Mouse (Mus musculus) forebrain, embryonic 10.5 days (tissue): ENCODE measurements around the gene Ran. TPM values are rescaled to one million over a fixed set of nuclear protein-coding genes. Genes with fewer than 3 reads are reported as not detected.

Experiments used
- DNase-seq: peaks from one replicate; pipeline ENCODE4 v3.0.0-alpha.2; 2017; ENCODE audit warnings: low spot score; ENCODE audit errors: extremely low spot score
- H3K27ac ChIP-seq: fragments of 300-500 bp; sonication (generic); 2 replicates; pipeline ENCODE4 v1.5.1; 2016; ENCODE audit warnings: mild to moderate bottlenecking
- H3K27me3 ChIP-seq: fragments of 300-500 bp; sonication (generic); 2 replicates; pipeline ENCODE4 v1.6.1; 2016; ENCODE audit warnings: mild to moderate bottlenecking; ENCODE audit not compliant: poor library complexity, severe bottlenecking
- H3K36me3 ChIP-seq: fragments of 300-500 bp; sonication (generic); replicated peaks from 2 replicates; pipeline ENCODE4 v1.6.1; 2016; ENCODE audit warnings: mild to moderate bottlenecking, moderate library complexity
- H3K4me1 ChIP-seq: fragments of 300-500 bp; sonication (generic); 2 replicates; pipeline ENCODE4 v1.6.1; 2016
- H3K4me3 ChIP-seq: fragments of 300-500 bp; sonication (generic); 2 replicates; pipeline ENCODE4 v1.5.1; 2016; ENCODE audit warnings: mild to moderate bottlenecking, moderate library complexity
- H3K9me3 ChIP-seq: fragments of 300-500 bp; sonication (generic); 2 replicates; pipeline ENCODE4 v1.6.1; 2016; ENCODE audit warnings: mild to moderate bottlenecking, moderate library complexity
- WGBS: fragments of 180-500 bp; shearing (Covaris S2); methylation state at CpG from one replicate; pipeline ENCODE4 v1.1.7; 2016; 5-methylcytosine and 5-hydroxymethylcytosine counted together
- polyA plus RNA-seq: library from polyadenylated mRNA; unstranded; fragments of >200 nt; fragmentation: Nextera tagmentation; extraction: Ambion mirVana; gene quantifications from 2 replicates; pipeline ENCODE4 v1.2.1, GENCODE M21; 2016

Gene Ran
- polyA plus RNA-seq, 1 experiment from 2014 or later = 1,091 TPM

GRCm38 (mm10) chr5:129020300-129020668 lies 415 bp downstream of the Ran start:
- peak overlapping the region; percentile 94 for H3K4me3 ChIP-seq
- peaks cover 45% of the 10 kb centered on the region for H3K36me3 ChIP-seq
- H3K27ac ChIP-seq = peak overlapping the region; percentile 100
- no peak for DNase-seq
- H3K27me3 ChIP-seq = no peaks in the 10 kb centered on the region
- H3K4me1 ChIP-seq = peaks cover 24% of the 10 kb centered on the region
- WGBS = under 1% methylated on average over 43 of the region's 56 CpGs
- no peaks in the 10 kb centered on the region for H3K9me3 ChIP-seq

- Histone ChIP-seq H3K36me3 (peaks cover 50% of the 10 kb centered on the region), H3K9me3 (no peaks in the 10 kb centered on the region), H3K4me1 (peaks cover 24% of the 10 kb centered on the region), H3K4me3 (peak overlapping the region; percentile 94), H3K27me3 (no peaks in the 10 kb centered on the region), H3K27ac (peak overlapping the region; percentile 100)
- DNase-seq = peak; percentile 52
- WGBS = under 1% methylated on average over 28 of the region's 28 CpGs
Observed at GRCm38 (mm10) chr5:129020731-129021130, 862 bp downstream of the Ran start.

GRCm38 (mm10) chr5:129025048-129025447 lies 5.2 kb downstream of the Ran start:
- WGBS = 42% methylated on average over 2 of the region's 2 CpGs
- peaks cover 70% of the 10 kb centered on the region for H3K36me3 ChIP-seq

DNA sequence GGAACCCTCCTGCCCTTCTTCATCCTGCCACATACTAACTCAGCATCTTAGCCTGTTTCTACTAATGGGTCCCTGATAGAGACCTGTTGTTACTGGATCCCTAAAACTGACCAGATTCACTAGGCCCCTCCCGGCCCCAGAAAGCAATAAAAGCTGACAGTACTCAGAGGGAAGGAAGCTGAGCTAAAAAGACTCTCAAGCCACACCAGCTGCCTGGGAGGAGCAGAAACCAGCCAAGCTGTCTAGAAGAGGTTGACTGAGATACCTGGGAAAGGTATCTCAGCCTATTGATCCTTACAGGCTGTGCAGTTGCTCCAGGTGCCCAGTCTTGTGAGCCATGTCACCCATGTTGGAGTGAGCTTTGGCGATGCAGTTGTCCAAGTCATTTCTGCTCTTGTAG lies 5.9 kb downstream of the Ran start:
- Histone ChIP-seq H3K9me3 (no peaks in the 10 kb centered on the region), H3K4me1 (peaks cover 12% of the 10 kb centered on the region), H3K4me3 (no peak overlapping the region), H3K27ac (no peak overlapping the region), H3K36me3 (peaks cover 67% of the 10 kb centered on the region), H3K27me3 (no peaks in the 10 kb centered on the region)
- DNase-seq = no peak
- 90% methylated on average over 2 of the region's 2 CpGs for WGBS

More at GRCm38 (mm10) chr5:129025048-129025447, 5.2 kb downstream of the Ran start:
- DNase-seq = no peak
- H3K27me3 ChIP-seq = no peaks in the 10 kb centered on the region
- no peak overlapping the region for H3K4me3 ChIP-seq
- no peaks in the 10 kb centered on the region for H3K9me3 ChIP-seq
- peaks cover 12% of the 10 kb centered on the region for H3K4me1 ChIP-seq
- no peak overlapping the region for H3K27ac ChIP-seq

- DNase-seq = no peak
- WGBS = 91% methylated on average over 3 of the region's 3 CpGs
Observed at GRCm38 (mm10) chr5:129026171-129026570, 6.3 kb downstream of the Ran start.

DNA sequence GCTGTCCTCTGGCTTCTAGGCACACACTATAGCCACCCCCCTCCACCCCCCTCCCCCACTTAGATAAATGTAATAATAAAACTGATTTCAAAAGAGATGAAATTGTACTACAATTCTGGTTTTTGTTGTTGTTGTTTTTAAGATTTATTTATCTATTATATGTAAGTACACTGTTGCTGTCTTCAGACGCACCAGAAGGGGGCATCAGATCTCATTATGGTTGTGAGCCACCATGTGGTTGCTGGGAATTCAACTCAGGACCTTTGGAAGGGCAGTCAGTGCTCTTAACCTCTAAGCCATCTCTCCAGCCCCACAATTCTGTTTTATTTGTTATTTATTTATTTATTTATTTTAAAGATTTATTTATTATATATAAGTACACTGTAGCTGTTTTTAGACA lies 6.8 kb downstream of the Ran start:
- H3K4me3 ChIP-seq = no peak overlapping the region
- 82% methylated on average over 1 of the region's 1 CpGs for WGBS

More at GRCm38 (mm10) chr5:129026171-129026570, 6.3 kb downstream of the Ran start:
- Histone ChIP-seq H3K4me3 (no peak overlapping the region), H3K27ac (no peak overlapping the region), H3K36me3 (peaks cover 63% of the 10 kb centered on the region), H3K4me1 (peaks cover 12% of the 10 kb centered on the region), H3K9me3 (no peaks in the 10 kb centered on the region), H3K27me3 (no peaks in the 10 kb centered on the region)

DNA sequence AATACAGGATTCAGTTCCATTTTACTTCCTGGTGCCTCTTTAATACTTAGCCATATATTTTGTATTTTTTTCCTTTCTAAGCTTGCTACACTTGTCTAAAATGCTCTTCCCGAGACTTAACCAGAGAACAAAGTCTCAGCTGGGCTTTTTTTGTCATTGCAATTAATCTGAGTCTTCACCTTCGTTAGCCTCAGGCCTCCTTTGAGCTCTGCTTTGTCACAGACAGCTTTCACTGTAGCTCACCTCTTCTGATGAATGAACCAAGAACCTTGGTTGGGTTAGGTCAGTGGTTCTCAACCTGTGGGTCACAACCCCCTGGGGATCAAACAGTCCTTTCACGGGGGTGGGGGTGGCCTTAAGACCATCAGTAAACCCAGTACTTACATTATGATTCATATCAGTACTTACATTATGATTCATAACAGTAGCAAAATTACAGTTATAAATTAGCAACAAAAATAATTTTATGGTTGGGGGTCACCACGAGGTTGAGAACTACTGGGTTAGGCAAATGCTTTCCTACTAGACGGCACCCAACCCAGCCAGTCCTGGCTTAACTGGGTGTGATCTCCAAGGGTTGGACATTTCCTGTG lies 9.4 kb downstream of the Ran start:
- Histone ChIP-seq H3K27me3 (no peaks in the 10 kb centered on the region), H3K4me1 (no peaks in the 10 kb centered on the region), H3K36me3 (peaks cover 36% of the 10 kb centered on the region), H3K4me3 (no peak overlapping the region), H3K9me3 (peaks cover 4% of the 10 kb centered on the region), H3K27ac (no peak overlapping the region)
- DNase-seq = no peak
- 72% methylated on average over 5 of the region's 5 CpGs for WGBS

More for the DNA sequence above, 6.8 kb downstream of the Ran start:
- Histone ChIP-seq H3K4me1 (peaks cover 9% of the 10 kb centered on the region), H3K27ac (no peak overlapping the region), H3K36me3 (peaks cover 58% of the 10 kb centered on the region), H3K9me3 (no peaks in the 10 kb centered on the region), H3K27me3 (no peaks in the 10 kb centered on the region)
- DNase-seq = no peak

GRCm38 (mm10) chr5:129036678-129037077 lies 16.8 kb downstream of the Ran start:
- H3K27ac ChIP-seq = no peak overlapping the region
- H3K9me3 ChIP-seq = peaks cover 4% of the 10 kb centered on the region
- no peak overlapping the region for H3K4me3 ChIP-seq
- WGBS = 94% methylated on average over 5 of the region's 5 CpGs
- H3K36me3 ChIP-seq = no peaks in the 10 kb centered on the region
- H3K27me3 ChIP-seq = no peaks in the 10 kb centered on the region
- no peaks in the 10 kb centered on the region for H3K4me1 ChIP-seq
- DNase-seq = no peak

GRCm38 (mm10) chr5:129037739-129038138 lies 17.9 kb downstream of the Ran start:
- Histone ChIP-seq H3K9me3 (peaks cover 4% of the 10 kb centered on the region), H3K27me3 (no peaks in the 10 kb centered on the region), H3K4me3 (no peak overlapping the region), H3K27ac (no peak overlapping the region), H3K4me1 (no peaks in the 10 kb centered on the region), H3K36me3 (no peaks in the 10 kb centered on the region)
- DNase-seq = no peak
- whole genome bisulfite sequencing = 87% methylated on average over 7 of the region's 7 CpGs

DNA sequence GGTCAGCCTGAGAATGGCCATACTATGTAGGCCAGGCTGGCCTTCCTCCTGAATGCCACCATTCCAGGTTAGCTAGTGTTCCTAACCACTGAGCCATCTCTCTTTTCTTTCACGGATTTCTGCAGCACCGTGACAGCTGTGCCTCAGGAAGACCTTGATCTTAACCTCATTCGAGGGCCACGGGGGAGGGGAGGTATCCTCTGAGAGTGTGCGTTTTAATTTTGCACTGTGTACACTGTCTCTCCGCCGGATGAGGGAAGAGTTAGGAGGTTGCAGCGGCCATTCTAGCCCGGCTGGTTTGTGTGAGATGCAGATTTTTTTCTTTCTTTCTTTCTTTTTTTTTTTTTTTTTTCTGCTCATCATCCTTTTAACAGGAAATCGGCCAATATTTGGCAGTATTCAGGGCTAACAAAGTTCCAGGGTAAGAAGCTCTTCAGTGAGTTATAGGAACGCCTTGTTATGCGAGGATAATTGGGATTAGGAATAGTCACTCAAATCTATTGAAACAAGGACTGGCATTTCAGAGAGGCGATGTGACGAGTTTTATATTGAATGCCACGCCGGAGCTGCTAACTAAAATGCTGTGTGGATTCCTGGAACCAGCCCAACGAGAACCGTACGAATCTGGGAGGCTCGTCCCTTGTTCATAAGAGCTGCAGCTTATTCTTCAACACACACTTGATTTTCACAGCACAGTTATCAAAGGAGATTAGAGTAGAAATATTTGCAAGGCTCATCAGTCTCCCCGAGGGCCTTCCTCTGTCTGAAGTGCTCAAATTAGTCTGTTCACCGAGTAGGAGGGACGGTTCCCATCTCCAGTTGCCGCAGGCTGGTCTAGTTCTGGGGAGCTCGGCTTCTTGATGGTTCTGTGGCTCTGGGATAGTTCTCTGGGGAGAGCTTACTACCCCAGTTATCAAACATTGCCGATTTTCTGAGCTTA lies 26.0 kb downstream of the Ran start:
- 67% methylated on average over 26 of the region's 26 CpGs for WGBS
- Histone ChIP-seq H3K9me3 (no peaks in the 10 kb centered on the region), H3K4me3 (no peak overlapping the region), H3K27ac (peak overlapping the region; percentile 37; the same call in 1 of the 2 replicates), H3K4me1 (peaks cover 29% of the 10 kb centered on the region), H3K27me3 (no peaks in the 10 kb centered on the region), H3K36me3 (no peaks in the 10 kb centered on the region)
- DNase-seq = no peak

DNA sequence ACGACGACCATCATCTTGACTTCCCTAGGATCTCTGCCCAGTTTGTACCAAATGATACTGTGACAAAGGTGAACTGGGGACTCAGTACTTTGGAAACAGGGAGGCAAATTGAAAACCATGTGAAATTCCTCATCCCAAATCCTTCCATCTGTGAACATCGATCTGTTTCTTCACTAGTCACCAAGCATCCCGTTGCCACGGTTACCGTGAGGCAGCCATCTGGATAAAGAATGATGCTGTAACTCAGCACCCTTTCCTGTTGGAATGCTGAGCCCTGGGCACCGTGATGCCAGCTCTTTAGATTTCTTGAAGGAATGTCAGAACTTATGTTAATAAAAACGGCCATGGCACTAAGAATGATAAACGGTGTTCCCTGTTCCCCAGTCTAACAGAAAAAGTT lies 29.5 kb downstream of the Ran start:
- DNase-seq = peak; percentile 53
- no peak overlapping the region for H3K4me3 ChIP-seq
- H3K36me3 ChIP-seq = no peaks in the 10 kb centered on the region
- H3K4me1 ChIP-seq = peaks cover 41% of the 10 kb centered on the region
- H3K27ac ChIP-seq = no peak overlapping the region
- H3K9me3 ChIP-seq = no peaks in the 10 kb centered on the region
- H3K27me3 ChIP-seq = 0 out of 2 replicates have a peak, but pooled peaks cover 3% of the 10 kb centered on the region
- 80% methylated on average over 9 of the region's 9 CpGs for WGBS

GRCm38 (mm10) chr5:129051910-129052309 lies 32.0 kb downstream of the Ran start:
- Histone ChIP-seq H3K27ac (no peak overlapping the region), H3K27me3 (0 out of 2 replicates have a peak, but pooled peaks cover 3% of the 10 kb centered on the region), H3K36me3 (no peaks in the 10 kb centered on the region), H3K4me1 (peaks cover 25% of the 10 kb centered on the region), H3K4me3 (no peak overlapping the region), H3K9me3 (no peaks in the 10 kb centered on the region)
- 85% methylated on average over 3 of the region's 3 CpGs for WGBS
- DNase-seq = no peak
